Mouse (Mus musculus): ENCODE measurements at regions not wholly inside any gene's neighbourhood (a gene's known extent, or its start where the extent isn't known, plus 50 kb on each side); places are given as distances from the start of the nearest gene placed in this dataset.
"Not testable (repeated sequence)": the region's sequence is repeated elsewhere in the genome, so short reads cannot be mapped to it uniquely, and the experiment has no call there.

DNA sequence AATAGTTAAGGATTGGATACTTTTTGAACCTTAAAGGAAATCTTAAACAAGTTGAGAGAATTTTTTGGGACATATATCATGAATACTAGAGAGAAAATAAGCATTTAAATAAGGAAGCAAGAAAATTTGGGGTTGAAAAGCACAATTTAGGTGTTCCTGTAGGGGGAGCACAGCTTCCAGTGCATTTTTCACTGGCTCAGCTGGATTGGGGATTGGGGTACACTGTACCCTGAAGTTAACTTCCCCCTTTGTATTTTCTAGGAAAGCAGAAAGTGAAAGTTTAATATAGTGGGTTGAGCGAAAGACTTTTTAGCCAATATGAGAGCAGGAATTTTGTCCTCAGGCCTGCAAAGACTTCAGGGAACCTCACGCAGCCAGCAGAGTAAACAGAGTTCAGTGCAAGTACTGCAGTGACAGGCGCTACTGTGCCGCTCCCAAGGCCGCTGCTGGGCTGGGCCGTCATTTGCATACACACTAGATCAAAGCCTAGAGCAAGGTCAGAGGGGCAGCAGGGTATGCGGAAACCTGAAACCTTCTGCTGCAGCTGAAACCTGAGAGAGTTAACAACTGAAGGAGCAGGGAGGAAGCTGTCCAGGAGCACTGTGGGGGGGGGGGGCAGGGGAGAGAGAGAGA lies 1111.4 kb downstream of the H2al1n start:
- DNase-seq (ENCODE audit: low read depth, low spot score): peak; percentile 87

DNA sequence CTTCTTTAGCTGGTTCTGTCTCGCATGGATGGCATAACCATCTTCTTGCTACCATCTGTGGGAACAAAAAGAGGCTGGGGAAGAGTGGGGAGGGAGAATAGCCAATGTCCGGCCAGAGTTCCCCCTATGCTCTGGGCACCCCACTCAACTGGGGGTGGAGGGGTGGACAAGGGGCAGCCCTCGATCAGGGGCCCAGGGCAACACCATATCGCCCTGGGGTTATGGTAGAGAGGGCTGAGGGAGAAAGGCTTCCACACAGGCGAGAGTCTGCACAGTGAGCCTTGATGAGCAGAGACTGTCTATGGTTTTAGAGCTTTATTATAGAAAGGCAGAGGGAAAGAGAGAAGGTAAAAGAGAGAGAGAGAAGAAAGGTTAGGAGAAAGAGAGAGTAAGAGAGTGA lies 1112.0 kb downstream of the H2al1n start:
- no peak for DNase-seq (ENCODE audit: low read depth, low spot score)

DNA sequence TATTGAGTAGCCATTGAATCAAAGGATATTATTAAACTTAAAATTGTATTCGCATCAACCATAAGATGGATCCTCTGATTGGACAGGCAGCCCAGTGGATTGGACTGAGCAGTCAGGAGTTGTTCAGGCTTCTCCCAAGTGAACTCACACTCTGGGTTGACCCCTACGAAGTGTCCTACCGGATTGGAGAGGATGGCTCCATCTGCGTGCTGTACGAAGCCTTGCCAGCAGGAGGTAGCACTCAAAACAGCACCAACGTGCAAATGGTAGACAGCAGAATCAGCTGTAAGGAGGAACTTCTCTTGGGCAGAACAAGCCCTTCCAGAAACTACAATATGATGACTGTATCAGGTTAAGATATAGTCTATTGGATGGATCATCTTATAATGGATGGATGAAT lies 1154.2 kb downstream of the H2al1n start:
- not testable (repeated sequence) for DNase-seq (ENCODE audit: low read depth, low spot score)
